Mouse (Mus musculus) urinary bladder, postnatal 14 days (tissue): ENCODE results near the gene Olfr1348.
"Not testable (repeated sequence)": the region's sequence is repeated elsewhere in the genome, so short reads cannot be mapped to it uniquely, and the experiment has no call there.

ENCODE experiments used
- DNase-seq: peaks from one replicate; pipeline ENCODE4 v3.0.0; 2021; ENCODE audit warnings: low spot score

Gene Olfr1348

DNA sequence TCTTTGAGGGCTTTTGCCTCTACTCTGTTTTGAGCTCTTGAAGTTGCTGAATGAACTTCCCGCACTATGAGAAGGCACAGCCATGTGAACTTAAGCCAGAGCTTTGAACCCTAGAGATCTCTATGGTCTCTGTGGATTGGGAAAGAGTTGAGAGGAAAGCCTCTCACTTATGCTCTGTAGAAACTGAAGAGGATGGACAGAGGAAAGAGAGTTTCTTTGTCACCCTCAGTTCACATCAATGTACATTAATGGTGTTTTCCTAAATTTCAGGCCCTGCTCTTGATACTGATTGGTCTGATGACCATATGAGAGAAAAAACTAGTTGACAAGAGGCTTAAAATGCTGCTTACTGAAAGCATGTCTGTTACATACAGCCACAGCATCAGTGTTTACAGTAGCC is at the start of gene Olfr1348:
Gene Olfr1348, minus strand, starts transcription at position 101 of the 400 bp plus-strand sequence.
- no peak for DNase-seq

DNA sequence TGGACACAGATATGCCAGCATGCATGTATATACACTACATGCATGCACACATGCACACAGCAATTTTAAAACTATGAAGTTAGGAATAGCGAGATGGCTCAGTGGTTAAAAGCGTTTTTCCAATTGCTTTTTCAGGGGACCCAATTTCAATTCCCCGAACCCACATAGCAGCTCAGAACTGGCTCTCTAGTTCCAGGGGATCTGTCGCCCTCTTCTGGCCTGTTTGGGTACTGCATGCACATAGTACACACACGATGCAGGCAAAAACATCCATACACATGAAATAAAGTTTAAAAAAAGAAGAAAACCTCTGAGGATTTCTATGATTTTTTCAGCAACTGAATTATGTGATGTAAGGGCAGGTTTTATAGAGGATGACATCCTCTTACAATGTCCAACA is 17.6 kb upstream of the Olfr1348 start:
- no peak for DNase-seq

DNA sequence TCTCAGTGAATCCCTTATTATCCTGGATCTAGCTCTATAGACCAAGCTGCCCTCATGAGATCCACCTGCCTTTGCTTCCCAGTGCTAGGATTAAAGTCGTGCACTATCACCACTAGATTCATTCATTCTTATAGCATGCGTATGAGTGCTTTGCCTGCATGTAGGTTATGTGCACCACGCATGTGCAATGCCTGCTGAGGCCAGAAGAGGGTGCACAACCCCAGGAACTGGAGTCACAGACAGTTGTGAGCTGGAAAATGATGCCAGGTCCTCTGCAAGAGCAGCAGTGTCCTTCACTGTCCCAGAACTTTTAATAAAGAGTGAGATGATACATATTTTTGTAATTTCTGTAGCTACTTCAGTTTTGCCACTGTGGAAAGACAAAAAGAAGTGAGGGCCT is 16.5 kb upstream of the Olfr1348 start:
- no peak for DNase-seq

DNA sequence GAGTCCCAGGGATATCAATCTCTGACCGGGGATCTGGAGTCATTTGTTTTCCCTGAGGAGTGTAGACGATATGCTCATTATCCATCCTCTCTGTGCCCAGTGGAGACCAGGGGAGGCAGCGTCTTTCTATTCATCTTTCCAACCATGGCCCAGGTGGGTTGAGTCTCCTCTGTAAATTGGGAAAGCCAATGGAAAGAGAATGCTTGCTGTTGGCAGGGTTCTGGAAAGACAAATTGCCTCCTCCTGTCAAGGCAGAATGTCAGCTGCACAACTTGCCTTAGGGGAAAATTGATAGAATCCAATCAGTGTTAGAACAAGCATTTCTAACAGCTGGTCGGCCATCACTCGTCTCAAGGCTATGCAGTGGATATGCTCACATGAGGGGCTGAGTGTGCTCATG is 14.3 kb upstream of the Olfr1348 start, which contains the start of gene Olfr1349:
Gene Olfr1349, minus strand, starts transcription at position 101 of the 400 bp plus-strand sequence.
- DNase-seq: no peak

DNA sequence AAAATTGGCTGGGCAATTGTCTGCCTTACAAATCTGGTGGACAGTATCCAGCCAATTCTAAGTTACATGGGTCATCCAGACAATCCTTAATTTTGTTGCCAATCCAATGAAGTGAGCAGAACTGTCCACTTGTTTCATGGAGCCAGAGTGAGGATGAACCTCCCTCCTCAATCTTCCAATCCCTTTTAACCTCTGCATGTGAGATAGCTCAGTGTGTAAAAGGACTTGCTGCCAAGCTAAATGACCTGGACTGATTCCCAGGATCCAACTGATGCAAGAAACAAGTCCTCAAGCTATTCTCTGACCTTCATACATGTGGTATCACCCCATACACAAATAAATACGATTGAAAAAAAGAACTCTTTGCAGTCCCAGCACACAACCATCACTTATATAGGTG is 13.1 kb upstream of the Olfr1348 start:
- DNase-seq: no peak

DNA sequence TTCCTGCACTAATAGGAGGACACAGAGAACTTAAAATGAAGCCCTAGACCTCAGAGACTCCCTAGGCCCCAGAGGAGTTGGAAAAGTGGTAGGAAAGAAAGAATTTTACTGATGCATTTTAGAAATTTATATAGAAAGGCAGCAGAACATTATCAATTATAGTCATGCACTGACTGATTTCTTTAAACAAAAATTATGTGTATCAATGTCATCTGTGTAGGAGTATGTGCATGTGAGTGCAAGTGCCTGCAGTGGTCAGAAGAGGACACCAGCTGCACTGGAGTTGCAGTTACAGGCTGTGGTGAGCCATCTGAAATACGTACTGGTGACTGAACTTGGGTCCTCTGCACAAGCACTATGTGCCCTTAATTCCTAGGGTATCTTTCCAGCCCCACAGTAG is 8.9 kb downstream of the Olfr1348 start, which contains the start of gene Olfr1347:
Gene Olfr1347, minus strand, starts transcription at position 101 of the 400 bp plus-strand sequence.
- DNase-seq: no peak

DNA sequence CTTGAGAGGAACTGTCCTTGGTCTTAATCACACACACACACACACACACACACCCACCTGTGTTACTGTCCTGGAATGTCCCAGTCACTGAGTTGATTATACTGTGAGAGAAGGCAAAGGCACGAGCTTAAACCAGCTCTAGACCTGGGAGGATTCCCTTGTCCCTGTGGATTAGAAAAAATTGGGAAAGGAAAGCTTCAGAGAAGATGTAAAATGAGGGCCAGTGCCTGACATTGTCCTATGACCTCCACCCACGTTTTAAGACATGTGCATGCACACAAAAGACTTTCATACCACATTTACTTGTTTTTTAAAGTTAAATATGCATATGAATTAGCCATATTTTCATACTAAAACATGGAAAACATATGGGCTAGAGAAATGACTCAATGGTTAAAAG is 21.7 kb downstream of the Olfr1348 start, which contains the start of gene Olfr5:
Gene Olfr5, minus strand, starts transcription at position 101 of the 400 bp plus-strand sequence.
- no peak for DNase-seq

DNA sequence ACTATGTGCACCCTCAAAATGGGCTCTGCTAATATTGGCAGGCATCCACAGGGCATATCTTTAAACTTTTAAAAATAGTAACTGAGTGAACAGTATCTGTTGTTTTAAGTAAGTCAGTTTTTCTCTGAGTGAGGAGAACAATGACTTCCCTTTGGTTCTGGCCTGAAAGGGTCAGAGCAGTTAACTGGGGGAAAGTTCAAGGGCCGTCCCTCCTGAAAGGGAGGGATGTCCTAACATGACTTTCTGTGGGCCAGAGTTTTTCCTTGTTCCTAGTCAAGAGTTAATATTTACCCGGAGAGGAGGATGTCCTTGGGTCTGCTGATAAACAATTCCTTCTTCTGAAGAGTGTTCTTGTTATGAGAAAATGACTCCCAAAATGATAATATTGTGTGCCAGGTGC is 30.9 kb downstream of the Olfr1348 start:
- DNase-seq: not testable (repeated sequence)

DNA sequence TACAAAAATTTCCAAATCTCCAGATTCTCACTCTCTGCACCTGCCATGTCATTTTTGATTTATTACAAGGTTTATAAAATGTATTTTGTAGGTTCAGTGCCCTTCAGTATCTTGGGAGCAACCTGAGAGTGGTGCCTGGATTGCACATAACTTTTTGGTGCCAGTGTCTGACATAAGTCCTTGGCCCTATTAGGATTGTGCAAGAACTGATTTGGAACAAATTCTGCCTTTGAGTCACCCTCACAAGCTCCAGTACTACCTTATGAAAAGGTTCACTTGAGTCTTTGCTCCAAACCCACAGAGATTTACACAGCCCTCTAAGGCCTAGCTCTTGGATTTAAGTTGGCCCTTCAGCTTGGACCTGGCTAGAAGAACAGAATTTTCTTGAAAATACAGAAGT is 41.6 kb downstream of the Olfr1348 start, which contains the start of gene Olfr1346:
Gene Olfr1346, plus strand, starts transcription at position 151 of the 400 bp plus-strand sequence.
- no peak for DNase-seq

DNA sequence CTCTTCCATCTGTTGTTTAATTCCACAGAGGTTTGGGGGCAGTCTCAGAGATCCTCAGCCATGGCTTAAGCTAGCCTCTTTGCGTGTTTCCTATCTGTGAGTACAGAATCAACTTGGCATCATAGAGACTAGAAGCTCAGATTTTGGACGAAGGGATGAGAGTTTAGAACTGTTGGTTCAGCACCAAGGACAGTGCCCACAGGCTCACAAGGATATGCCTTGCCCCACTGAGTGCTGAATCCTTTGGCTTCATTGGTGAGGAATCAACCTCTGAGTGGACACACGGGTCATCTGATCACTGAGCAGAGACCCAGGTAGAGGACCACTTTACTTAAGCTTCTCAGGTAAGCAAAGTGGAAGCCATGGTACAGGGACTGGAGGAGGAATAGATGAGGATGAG is 52.1 kb downstream of the Olfr1348 start:
- DNase-seq: no peak

DNA sequence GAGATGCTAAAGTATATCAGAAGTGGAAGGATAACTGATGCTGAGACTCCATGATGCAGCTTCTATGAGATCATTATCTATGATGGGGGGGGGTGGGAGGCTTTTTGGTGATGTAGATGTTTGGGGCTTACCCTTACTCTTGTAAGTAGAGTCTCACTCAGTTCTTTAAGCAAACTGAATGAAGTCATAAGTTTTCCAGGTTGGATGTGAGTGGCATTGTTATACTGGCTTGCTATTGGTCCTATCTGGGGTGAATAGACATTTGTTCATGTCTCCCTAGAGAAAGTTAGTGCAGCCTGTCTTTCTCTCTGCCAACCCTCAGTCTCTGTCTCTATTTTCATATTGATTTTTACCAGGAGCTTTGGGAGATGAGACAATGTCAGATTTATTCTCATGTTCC is 52.7 kb downstream of the Olfr1348 start, which contains the start of gene Olfr1336:
Gene Olfr1336, plus strand, starts transcription at position 301 of the 400 bp plus-strand sequence.
- no peak for DNase-seq
